Mouse (Mus musculus): ENCODE measurements around the gene C1qtnf5. TPM values are rescaled to one million over a fixed set of nuclear protein-coding genes. Genes with fewer than 3 reads are reported as not detected.
"Not testable (repeated sequence)": the region's sequence is repeated elsewhere in the genome, so short reads cannot be mapped to it uniquely, and the experiment has no call there.

C1qtnf5 gene
- total RNA-seq, 2 experiments from 2014 or later = 8.5 to 9.7 TPM

DNA sequence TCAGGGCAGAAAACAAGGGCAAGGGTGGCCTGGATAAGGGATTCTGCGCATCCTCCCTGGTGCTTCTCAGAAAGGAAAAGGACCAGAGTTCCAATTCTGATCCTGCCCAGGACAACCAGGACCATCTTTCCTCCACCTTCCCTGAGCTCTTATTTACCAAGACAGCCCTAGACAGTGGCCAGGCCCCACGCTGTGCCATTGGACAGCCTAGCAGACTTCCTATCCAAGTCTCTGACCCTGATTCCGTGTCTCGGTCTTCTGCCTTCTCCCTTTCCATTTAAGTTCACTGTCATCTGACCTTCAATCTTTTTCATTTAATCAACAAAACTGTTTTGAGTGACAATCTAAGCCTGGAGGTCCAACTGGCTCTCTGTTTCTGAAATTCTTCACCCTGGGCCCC is 449 bp upstream of the C1qtnf5 start:
- DNase-seq = no peak

DNA sequence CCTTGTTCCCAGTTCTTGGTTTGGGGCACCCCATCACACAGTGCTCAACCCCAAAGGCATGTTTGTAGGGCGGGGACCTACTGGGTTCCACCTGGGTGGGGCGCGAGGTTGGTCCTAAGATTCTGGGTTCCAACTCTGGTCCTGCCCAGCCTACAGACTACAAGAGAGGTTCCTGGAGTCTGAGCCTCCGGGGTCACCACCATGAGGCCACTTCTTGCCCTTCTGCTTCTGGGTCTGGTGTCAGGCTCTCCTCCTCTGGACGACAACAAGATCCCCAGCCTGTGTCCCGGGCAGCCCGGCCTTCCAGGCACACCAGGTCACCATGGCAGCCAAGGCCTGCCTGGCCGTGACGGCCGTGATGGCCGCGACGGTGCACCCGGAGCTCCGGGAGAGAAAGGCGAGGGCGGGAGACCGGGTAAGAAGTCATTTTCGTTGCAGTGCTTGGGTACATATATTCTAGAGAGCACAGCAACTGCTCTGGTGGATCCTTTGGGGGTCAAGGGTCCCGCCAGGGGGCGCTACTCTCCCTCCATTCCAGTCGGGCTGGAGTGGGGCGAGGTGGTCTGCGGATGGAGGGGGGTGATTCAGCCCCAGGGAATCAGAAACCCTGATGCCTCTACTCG is 623 bp downstream of the C1qtnf5 start:
- peak; percentile 75 for DNase-seq

DNA sequence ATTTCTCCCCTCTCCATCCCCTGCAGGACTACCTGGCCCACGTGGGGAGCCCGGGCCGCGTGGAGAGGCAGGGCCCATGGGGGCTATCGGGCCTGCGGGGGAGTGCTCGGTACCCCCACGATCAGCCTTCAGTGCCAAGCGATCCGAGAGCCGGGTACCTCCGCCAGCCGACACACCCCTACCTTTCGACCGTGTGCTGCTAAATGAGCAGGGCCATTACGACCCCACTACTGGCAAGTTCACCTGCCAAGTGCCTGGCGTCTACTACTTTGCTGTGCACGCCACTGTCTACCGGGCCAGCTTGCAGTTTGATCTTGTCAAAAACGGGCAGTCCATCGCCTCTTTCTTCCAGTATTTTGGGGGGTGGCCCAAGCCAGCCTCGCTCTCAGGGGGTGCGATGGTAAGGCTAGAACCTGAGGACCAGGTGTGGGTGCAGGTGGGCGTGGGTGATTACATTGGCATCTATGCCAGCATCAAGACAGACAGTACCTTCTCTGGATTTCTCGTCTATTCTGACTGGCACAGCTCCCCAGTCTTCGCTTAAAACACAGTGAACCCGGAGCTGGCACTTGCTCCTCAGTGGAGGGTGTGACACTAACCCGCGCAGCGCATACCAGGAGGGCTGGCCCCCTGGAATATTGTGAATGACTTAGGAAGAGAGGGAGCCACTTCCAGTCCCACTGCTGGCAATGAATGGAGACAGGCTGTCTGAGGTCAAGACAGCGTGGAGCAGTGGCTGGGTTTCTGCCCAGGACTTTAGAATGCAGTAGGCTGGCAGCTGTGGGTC is 1.4 kb downstream of the C1qtnf5 start:
- no peak for DNase-seq

DNA sequence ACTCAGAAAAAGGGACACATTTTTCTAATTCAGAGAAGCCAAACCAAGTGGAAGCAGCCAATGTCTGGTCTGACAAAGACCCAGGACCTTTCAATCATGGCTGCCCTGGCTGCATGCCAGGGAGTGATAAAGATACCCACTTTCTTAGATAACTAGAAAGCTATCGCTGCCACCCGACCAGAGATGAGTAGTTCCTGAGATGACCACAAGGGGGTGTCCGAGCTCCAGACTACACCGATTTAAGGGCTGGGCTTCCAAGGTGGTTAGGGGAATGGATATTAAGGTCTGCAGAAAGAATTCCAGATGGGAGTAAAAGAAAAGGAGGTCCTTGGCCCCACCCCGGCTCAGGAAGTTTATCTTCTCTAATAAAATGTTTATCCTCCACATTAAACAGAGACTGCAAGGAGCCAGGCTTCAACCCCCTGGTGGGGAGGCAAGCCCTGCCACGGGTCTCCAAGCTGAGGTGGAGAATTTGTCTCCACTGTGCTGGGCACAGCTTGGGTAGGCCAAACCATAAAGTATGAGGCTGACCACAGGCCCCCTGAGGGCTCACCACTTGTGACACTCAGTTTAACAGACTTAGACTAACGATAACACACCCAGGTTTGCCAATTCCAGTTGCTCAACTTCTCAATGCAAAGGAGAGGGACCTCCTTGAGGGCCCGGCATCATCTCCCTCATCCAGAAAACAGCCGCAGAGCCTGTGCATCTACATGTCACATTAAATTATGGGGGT is 2.5 kb downstream of the C1qtnf5 start:
- peak; percentile 86 for DNase-seq

DNA sequence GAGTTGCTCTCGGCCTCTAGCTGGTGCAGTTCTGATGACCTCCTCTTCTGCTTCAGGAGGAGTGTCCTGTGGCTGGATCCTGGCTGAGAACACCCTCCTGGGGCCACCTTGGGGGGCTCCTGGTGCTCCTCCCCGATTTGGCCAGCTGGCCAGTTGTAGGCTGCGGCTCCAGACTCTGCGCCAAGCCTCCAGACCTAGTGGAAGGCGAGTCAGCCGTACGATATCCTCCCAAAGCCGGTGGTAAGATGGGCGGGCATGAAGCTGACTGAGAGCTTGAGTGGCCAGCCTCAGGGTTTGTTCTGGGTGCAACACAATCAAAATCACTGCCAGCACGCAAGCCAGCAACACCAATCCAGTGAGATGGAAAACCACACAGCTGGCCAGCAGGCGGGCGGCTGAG is 4.9 kb downstream of the C1qtnf5 start:
- DNase-seq = not testable (repeated sequence)

DNA sequence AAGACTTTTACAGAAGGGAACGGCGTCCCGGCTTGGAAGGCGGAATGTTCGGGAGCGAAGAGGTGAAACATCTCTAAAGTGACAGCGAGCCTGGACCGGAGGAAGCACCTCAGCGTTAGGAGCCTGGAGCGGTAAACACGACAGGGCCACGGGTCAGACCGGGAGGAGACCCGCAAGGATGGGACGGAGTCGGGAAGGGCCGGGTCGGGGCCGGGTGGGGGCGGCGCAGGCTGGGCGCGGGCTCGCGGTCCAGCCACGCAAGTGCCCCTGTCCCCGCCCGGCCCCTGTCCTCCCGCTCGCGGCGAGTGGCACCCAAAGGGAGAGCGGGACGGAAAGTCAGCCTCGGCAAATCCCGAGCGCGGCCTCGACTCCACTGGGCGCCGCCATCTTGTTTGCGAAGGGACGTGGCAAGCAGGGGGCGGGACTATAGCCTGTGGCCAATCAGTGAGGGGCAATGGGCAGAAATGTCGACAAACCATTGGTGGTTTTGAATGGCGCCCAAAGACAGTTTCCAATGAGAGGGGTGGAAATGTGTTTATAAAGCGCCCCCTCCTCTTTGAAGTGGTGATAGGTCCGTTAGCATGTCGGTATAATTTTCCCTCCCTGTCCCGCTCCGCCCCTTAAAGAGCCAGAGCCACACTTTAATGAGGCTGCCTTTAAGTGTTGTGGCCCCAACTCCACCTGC is 6.2 kb downstream of the C1qtnf5 start, which contains the start of the genes Gm49380 and Rnf26:
Gm49380 (minus strand) TSS at position 396 of the 685 bp plus-strand sequence.
Rnf26 (minus strand) TSS at position 413 of the 685 bp plus-strand sequence.
- DNase-seq = peak; percentile 97

DNA sequence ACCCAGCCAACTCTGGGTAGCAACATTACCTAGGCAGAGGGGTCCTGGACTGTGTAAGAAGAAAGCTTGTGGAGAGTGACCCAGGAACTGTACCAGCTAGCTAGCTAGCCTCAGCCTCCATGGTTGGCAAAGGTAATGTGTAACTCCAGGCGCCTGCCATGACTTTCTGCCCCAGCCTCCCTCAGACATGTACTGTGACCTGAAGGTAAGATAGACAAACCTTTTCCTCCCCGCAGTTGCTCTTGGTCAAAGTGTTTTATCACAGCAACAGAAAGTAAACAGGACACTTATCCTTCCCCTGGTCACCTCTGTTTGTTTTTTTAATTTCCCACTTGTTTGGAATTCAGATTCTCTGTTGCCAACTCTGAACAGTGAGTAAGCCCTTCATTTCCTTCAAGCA is 7.4 kb downstream of the C1qtnf5 start:
- DNase-seq = no peak

DNA sequence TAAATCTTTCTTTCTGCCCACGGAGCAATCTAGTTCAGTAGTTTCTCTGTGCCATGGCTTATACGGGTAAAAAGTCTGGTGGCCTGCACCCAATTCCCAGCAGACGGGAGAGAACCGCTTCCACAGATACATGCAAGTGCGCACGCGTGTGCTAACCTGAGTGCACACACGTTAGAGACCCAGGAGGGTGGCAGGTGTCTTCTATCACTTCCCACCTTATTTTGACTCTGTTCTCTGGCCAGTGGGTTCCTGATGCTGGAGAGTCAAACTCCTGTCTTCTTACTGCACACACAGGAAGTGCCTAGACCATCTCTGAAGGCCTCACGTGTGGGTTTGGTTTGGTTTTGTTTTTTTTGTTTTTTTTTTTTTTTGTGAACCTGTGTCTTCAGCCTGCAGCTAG is 8.6 kb downstream of the C1qtnf5 start:
- DNase-seq = no peak

DNA sequence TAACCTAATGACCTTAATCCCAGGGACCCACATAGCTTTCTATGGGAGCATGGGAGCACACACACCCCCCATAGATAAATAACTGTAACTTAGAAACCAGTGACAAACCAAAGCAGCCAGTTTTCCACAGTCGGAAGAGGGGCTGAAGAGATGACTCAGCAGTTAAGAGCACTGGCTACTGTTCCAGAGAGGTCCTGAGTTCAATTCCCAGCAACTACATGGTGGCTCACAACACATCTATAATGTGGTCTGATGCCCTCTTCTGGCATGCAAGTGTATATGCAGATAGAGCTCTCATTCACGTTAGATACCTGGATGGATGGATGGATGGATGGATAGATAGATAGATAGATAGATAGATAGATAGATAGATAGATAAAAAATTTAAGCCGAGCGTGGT is 9.1 kb downstream of the C1qtnf5 start:
- no peak for DNase-seq

DNA sequence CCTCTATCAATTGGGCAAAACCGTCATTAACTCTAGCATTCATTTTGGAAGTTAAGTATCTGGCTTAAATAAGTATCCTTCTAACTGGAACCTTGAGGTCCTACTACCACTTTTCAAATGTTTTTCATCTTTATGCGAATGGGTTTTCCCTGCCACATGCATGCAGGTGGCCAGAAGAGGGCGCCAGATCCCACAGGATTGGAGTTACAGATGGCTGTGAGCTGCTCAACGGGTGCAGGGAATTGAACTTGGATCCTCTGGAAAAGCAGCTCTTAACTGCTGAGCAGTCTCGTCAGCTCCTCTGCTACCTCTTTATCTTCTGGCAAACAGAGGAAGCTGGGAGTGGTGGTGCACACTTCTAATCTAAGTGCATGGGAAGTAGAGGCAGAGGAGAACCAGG is 12.0 kb downstream of the C1qtnf5 start:
- no peak for DNase-seq

DNA sequence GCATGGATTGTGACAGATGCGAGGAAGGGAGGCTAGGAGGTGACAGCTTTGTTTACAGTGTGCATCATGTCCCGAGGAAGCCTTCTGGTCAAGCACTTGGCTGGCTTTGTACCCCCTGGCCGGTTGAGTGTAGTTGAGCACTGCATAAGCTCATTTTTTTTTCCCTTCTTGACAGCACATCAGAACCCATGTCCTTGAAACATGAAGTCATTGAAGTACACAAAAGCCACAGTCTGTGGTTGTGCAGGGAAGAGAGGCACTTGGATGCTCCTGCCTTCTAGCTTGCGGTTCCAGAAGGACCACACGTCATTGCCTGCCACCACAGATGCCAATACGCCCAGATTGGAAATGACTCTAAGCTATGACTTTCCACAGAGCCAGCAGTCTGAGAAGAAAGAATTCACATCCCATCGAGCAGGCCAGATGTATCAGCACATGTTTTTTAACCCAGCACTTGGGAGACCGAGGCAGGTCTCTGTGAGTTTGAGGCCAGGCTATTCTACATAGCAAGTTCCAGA is 13.0 kb downstream of the C1qtnf5 start:
- no peak for DNase-seq

DNA sequence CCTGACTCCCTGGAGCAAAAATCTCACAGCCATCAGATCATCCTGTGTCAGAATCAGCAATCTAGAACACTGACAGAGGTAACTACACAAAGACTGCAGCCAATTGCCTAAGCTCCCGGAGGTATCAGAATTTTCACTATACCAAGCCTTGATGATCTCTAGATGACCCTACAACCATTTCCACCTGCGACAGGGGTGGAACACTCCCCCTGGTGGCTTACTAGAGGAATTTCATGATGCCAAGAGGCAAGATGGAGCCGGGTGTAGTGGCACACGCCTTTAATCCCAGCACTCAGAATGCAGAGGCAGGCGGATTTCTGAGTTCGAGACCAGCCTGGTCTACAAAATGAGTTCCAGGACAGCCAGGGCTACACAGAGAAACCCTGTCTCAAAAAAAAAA is 17.3 kb downstream of the C1qtnf5 start:
- DNase-seq = no peak

DNA sequence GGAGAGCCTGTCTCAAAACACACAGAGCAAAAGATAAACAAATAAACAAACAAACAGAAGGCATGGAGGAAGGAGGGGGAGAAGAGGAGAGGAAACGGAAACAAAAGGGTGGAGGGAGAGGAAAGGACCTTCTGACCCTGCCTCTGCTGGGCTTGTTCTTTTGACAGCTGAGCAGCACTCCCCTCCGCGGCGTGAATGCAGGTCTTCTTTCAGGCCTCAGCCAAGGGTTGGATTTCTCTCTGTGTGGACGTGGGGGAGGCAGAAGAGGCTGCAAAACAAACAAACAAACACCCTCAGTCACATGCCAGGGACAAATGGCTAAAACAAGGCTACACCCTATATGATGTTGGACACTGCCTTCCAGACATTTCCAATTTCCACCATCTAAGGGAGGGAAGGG is 18.0 kb downstream of the C1qtnf5 start:
- no peak for DNase-seq

DNA sequence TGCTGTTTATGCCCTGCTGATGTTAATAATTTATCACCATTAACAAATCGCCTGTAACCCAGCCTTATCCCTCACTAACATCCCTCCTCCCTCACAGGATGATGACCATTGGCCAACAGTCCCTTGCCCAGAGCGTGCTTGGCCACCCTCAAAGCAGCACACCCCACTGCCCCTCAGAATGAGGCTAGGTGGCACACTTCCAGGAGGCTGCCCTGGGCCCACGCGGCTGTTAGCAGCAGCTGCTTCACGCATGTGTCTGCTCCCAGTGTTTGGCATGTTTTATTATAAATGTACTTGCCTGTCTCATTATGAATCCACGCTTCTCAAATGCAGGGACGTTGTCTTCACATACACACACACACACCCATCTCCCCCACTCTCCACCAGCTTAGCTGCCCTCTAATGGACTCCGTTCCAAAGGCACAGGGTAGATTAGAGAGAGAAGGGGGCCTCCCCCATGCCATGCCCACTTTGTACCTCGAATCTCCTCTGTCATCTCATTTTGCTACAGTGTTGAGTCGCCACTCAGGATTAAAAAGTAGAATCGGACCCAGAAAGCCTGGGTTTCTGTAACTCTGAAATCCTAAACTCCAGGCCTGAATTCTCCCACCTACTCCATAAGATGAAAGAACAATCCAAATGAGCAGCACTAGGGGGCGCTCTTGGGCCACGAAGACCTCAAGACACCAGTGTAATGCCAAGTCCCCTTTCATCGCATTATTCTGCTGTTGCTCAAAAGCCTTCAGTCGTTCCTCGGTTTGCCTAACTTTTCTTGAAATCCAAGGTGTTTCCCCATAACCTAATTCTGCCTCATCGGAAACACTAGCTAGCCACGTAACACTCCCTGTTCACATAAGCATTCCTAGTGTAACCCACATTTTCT is 18.7 kb downstream of the C1qtnf5 start:
- peak; percentile 92 for DNase-seq

DNA sequence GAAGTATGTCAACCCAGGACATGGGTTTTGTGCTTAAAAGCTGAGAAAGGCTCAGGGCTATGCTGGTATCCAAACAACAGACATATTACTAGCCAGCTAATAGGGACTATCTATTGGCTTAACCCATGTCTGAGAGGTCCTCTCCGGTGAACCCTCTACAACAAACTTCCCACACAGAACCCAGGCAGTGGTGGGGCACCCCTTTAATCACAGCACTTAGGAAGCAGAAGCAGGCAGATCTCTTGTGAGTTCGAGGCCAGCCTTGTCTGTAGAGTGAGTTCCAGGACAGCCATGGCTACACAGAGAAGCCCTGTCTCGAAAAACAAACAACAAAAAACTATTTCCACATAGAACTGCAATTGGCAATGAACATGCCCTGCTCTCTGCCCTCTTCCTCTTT is 19.7 kb downstream of the C1qtnf5 start:
- DNase-seq = no peak

DNA sequence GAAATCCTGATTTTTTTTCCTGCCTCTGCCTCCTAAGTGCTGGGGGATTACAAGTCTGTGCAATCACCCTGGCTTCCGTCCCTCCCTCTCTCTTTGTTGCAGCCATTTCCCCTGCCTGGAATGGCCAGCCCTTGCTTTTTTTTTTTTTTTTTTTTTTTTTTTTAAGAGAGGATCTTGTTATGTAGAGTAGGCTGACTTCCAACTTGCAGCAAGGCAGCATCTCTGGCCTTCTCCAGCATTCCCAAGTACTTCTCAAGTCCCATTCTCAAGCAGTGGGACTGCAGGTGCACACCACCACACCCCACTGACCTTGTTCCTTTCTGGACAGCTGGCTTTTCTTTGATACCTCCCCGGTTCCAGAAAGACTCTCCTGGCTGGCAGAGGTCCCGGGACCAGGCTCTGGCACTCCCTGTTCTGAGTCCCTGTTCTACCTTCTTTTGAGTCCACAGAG is 20.3 kb downstream of the C1qtnf5 start:
- DNase-seq = no peak

DNA sequence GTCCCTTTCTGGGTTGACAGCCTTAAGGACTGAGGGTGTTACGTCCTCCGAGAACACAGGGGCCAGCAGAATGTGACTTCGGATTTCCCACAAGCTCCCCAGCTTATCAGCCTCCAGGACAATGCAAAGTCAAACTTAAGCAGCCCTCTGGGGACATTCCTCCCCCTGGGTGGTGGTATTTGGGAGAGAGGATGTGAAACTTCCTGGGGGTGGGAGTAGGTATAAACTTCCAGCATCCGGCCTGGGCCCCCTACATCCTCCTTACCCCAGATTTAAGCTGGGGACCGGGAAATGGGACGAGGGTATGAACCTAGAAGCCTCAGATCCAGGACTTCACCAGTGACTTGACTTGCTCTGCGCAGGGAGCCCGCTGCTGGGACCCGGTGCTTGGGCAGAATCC is 22.6 kb downstream of the C1qtnf5 start:
- peak; percentile 52 for DNase-seq

DNA sequence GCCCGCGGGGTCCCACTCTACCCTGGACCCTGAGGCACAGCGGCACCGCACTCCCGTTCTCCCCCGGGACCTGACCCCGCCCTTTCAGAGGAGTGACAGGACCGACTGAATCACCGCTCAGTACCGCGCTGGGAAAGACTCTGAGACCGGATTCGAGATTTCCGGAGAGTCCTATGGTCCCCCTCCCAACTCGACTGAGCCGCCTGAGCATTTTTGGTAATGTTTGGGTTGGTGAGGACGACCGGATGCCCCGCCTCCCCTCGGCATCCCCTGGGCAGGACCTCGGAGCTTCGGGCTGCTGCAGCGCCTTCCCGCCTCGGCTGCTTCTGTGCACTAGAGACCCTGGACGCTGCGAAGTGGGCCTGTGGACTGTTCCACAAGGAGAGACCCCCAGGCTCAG is 23.0 kb downstream of the C1qtnf5 start:
- DNase-seq = peak; percentile 85

DNA sequence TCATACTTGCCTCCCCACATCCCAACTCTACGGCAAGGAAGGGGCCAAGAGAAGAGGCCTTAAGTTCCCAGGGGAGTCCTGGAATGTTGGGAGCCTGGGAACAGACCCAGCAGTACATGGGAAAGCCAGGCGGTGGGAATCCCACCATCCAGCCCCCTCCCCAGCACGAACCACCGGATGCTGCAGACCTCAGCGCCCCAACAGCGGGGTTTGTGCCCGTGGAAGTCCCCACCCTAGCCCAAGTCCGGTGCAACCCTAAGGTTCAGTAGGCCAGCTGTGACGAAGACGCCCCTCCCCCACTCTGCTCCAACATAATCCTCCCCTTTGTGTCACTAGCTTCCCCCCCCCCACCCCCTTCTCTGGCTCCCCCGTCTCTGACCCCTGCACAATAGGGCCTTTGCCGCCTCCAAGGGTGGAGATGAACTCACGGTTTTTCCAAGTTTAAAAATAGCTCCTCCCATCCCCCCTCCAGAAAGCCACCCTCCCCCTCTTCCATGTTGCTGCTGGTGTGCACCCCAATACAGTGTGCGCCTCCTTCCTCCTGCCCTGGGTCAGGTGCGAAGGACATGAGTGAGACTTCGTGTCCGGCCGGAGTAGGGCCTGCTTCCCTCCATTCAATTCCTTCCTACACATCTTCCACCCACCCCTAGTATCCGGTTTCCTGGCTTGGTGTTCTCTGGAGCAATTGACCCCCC is 23.7 kb downstream of the C1qtnf5 start:
- DNase-seq = peak; percentile 76

DNA sequence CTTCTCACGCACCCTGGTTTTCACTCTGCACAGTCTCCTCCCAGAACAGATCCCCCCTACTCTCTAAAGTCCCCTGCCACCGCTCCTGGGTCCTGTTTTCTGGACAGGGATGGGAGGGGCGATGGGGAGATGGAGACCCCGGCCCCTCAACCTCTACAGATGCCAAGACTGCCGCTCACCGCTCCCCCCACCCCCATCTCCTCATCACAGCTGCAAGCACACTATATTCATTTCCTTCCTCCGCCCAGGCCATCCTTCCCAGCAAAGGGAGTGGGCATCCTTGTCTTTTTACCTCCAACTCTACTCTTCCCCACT is 24.2 kb downstream of the C1qtnf5 start:
- DNase-seq = no peak

DNA sequence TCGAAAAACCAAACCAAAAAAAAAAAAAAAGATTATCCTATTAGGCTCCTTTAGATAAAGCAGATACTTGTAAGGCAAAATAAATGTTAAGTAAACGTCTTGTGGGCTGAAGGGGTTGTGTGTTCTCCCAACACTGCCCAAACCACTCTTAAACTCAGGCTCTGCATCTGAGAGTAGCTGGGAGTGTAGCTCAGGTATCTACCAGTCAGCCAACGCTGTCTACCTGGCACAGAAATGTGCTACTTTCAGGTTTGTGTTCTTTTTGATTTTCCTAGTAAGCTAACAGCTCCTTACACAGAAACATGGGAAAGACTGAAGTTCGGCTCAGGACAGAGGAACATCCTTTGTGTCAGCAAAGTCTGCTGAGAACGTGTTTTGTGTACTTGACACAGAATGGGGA is 25.2 kb downstream of the C1qtnf5 start:
- no peak for DNase-seq

All from heart, postnatal 4 days (tissue).